Mouse (Mus musculus) thymus, adult 2 months (tissue): ENCODE measurements around the gene Nop53.

Experiments
- CTCF ChIP-seq: fragments of 200-500 bp; IDR thresholded peaks from 2 replicates; pipeline ENCODE4 v1.5.1; 2012; ENCODE audit warnings: mild to moderate bottlenecking, control low read depth, low read length, moderate library complexity, borderline replicate concordance; ENCODE audit not compliant: control insufficient read depth, poor library complexity, insufficient read depth; ENCODE audit errors: extremely low read depth
- POLR2A ChIP-seq: fragments of 200-500 bp; IDR thresholded peaks from 2 replicates; pipeline ENCODE4 v1.6.1; 2012; ENCODE audit warnings: mild to moderate bottlenecking, low read length, control low read depth, moderate library complexity; ENCODE audit not compliant: control insufficient read depth, poor library complexity, insufficient read depth; ENCODE audit errors: extremely low read depth

GRCm38 (mm10) chr7:15975904-15976303 is 30.0 kb upstream of the Nop53 start:
- no peak for TF ChIP-seq CTCF
- no peak for TF ChIP-seq POLR2A
